Mouse (Mus musculus) liver, embryonic 14.5 days (tissue): ENCODE data around the gene Ttf2. TPM values are rescaled to one million over a fixed set of nuclear protein-coding genes. Genes with fewer than 3 reads are reported as not detected.
A peak's percentile ranks its signal among the peaks of the same experiment; 100 is the strongest.

Experiments used
- ATAC-seq: fragments of 200-750 bp; cut with Nextera tagmentation; 2 replicates; pipeline ENCODE4 v1.8.0; 2017; ENCODE audit warnings: moderate number of reproducible peaks, mild to moderate bottlenecking, moderate library complexity; ENCODE audit not compliant: insufficient read depth
- DNase-seq, 3 experiments: peaks; one replicate each; pipeline ENCODE4 v3.0.0-alpha.2; 2012 to 2013; ENCODE audit warnings: low read depth in 3 of 3, low spot score in 3 of 3
- H3K27ac ChIP-seq: fragments of 300-500 bp; sonication (generic); 2 replicates; pipeline ENCODE4 v1.5.1; 2014; ENCODE audit warnings: moderate library complexity, mild to moderate bottlenecking, control low read depth, inconsistent platforms
- H3K27me3 ChIP-seq: fragments of 300-500 bp; sonication (generic); 2 replicates; pipeline ENCODE4 v1.6.1; 2014; ENCODE audit warnings: mild to moderate bottlenecking, low read length, moderate library complexity; ENCODE audit not compliant: control insufficient read depth, insufficient read depth
- H3K36me3 ChIP-seq: fragments of 300-500 bp; sonication (generic); replicated peaks from 2 replicates; pipeline ENCODE4 v1.6.1; 2014; ENCODE audit warnings: low read depth; ENCODE audit not compliant: control insufficient read depth, insufficient read depth
- H3K4me1 ChIP-seq, 2 experiments: fragments of 200-500 bp in 1 of 2; fragments of 300-500 bp in 1 of 2; sonication (generic) in 1 of 2; replicated peaks; 2 replicates each; pipeline ENCODE4 v1.6.1; 2012 to 2014; ENCODE audit warnings: antibody characterized with exemption in 1 of 2, inconsistent platforms in 1 of 2, low read length in 1 of 2; ENCODE audit not compliant: control insufficient read depth in 2 of 2, insufficient read depth in 2 of 2
- H3K4me2 ChIP-seq: fragments of 300-500 bp; sonication (generic); 2 replicates; pipeline ENCODE4 v1.6.1; 2014; ENCODE audit warnings: low read depth, mild to moderate bottlenecking, control low read depth, moderate library complexity
- H3K4me3 ChIP-seq, 2 experiments: fragments of 200-500 bp in 1 of 2; fragments of 300-500 bp in 1 of 2; sonication (generic) in 1 of 2; 2 replicates each; pipeline ENCODE4 v1.5.1; 2012 to 2014; ENCODE audit warnings: low read depth in 2 of 2, low read length in 2 of 2, mild to moderate bottlenecking in 2 of 2, control low read depth in 1 of 2, inconsistent platforms in 1 of 2, moderate library complexity in 1 of 2; ENCODE audit not compliant: insufficient read depth in 1 of 2
- H3K9ac ChIP-seq: fragments of 300-500 bp; sonication (generic); replicated peaks from 2 replicates; pipeline ENCODE4 v1.6.1; 2014; ENCODE audit warnings: mild to moderate bottlenecking, control low read depth, moderate library complexity
- H3K9me3 ChIP-seq: fragments of 300-500 bp; sonication (generic); 2 replicates; pipeline ENCODE4 v1.6.1; 2016; ENCODE audit warnings: low read length, mixed read lengths; ENCODE audit not compliant: control insufficient read depth
- CTCF ChIP-seq: IDR thresholded peaks from 2 replicates; pipeline ENCODE4 v1.5.1; 2016; ENCODE audit warnings: antibody characterized with exemption, low read depth, control low read depth
- EP300 ChIP-seq: IDR thresholded peaks from 2 replicates; pipeline ENCODE4 v1.6.1; 2016; ENCODE audit warnings: antibody characterized with exemption, low read depth
- WGBS: fragments of 180-500 bp; shearing (Covaris S2); extraction: QIAGEN DNeasy Blood & Tissue Kit; methylation state at CpG from one replicate; pipeline ENCODE4 v1.1.7; 2014; ENCODE audit not compliant: insufficient replicate concordance; 5-methylcytosine and 5-hydroxymethylcytosine counted together
- polyA plus RNA-seq, 2 experiments: library from polyadenylated mRNA; depleted of rRNA in 1 of 2; stranded (reverse) in 1 of 2; unstranded in 1 of 2; fragments of >200 nt; fragmentation: Nextera tagmentation in 1 of 2; extraction: Ambion mirVana in 1 of 2; gene quantifications; 2 replicates each; pipeline versions ENCODE4 v1.2.1 to v1.2.3; 2012 to 2014

Ttf2 gene
- polyA plus RNA-seq, 2 experiments: 6.8 TPM

DNA sequence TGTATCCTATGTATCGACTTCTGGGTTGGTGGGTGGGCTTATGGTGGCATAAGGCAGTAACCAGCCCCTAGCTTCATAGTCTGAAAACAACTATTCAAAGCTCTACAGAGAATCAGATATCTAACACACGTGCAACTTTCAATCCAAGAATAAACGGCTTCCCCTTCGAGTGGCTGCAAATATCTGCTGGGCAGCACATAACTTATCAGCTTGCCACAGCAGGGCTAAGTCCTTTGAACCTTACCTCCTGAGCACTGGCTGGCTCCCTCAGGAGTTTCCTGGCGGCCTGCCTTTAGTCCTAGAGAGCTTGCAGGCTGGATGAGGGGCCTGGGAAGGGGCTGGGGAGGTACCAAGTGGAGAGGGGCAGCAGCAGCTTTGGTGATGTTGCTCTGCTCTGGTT is 8.5 kb downstream of the Ttf2 start:
- 39% methylated on average over 5 of the region's 5 CpGs for WGBS
- Histone ChIP-seq H3K9me3 (no peaks in the 10 kb centered on the region), H3K4me3 (no peak overlapping the region), H3K9ac (no peak overlapping the region), H3K27me3 (no peaks in the 10 kb centered on the region), H3K4me2 (no peak overlapping the region), H3K4me1 (no peaks in the 10 kb centered on the region), H3K36me3 (peaks cover 58% of the 10 kb centered on the region), H3K27ac (no peak overlapping the region)
- TF ChIP-seq CTCF (no peak), EP300 (0 out of 2 replicates have a peak, but pooled peaks have one; percentile 12)
- 0 out of 2 replicates have a peak, but pooled peaks have one; percentile 31 for ATAC-seq
- no peak for DNase-seq

DNA sequence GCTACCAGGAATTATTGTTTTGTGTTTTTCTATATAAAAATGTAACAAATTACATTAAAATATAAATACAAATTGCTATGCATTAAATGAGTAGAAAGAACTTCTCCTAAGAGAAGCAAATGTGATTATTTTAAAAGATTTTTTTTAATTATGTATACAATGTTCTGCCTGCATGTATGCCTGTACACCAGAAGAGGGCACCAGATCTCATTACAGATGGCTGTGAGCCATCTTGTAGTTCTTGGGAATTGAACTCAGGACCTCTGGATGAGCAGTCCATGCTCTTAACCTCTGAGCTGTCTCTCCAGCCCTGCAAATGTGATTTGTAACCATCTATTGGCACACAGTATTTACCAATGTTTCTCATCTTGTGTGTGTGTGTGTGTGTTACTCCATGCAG is 14.8 kb downstream of the Ttf2 start:
- H3K27ac ChIP-seq: no peak overlapping the region
- no peaks in the 10 kb centered on the region for H3K4me1 ChIP-seq
- no peak for DNase-seq
- no peaks in the 10 kb centered on the region for H3K27me3 ChIP-seq
- H3K9ac ChIP-seq: no peak overlapping the region
- ATAC-seq: no peak
- no peak overlapping the region for H3K4me3 ChIP-seq
- peak; percentile 39 for TF ChIP-seq CTCF
- no peak for TF ChIP-seq EP300
- no peak overlapping the region for H3K4me2 ChIP-seq
- H3K36me3 ChIP-seq: peaks cover 71% of the 10 kb centered on the region
- H3K9me3 ChIP-seq: no peaks in the 10 kb centered on the region

DNA sequence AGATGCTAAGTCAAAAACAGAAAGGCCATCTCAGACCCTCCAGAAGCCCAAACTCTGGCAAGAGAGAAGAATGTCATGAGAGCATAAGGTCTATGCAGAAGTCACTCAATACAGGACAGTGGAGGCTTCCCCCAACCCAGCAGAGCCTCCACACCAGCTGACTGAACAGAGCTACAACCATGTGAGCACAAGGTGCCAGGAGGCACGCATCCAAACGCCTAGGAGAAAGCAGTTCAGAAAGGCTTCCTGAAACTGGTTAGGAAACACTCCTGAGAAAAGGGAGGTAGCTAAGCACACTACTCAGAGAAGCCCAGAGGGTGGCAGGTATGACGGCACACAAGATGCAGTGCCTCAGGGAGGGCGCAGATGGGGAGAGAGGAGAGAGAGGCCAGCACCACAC is 17.9 kb downstream of the Ttf2 start:
- no peaks in the 10 kb centered on the region for H3K4me1 ChIP-seq
- H3K9me3 ChIP-seq: no peaks in the 10 kb centered on the region
- H3K4me2 ChIP-seq: no peak overlapping the region
- H3K27ac ChIP-seq: no peak overlapping the region
- H3K36me3 ChIP-seq: peaks cover 68% of the 10 kb centered on the region
- H3K4me3 ChIP-seq: no peak overlapping the region
- DNase-seq (no peak), ATAC-seq (no peak)
- H3K27me3 ChIP-seq: no peaks in the 10 kb centered on the region
- H3K9ac ChIP-seq: no peak overlapping the region
- WGBS: 79% methylated on average over 4 of the region's 4 CpGs
- TF ChIP-seq EP300 (no peak), CTCF (no peak)

DNA sequence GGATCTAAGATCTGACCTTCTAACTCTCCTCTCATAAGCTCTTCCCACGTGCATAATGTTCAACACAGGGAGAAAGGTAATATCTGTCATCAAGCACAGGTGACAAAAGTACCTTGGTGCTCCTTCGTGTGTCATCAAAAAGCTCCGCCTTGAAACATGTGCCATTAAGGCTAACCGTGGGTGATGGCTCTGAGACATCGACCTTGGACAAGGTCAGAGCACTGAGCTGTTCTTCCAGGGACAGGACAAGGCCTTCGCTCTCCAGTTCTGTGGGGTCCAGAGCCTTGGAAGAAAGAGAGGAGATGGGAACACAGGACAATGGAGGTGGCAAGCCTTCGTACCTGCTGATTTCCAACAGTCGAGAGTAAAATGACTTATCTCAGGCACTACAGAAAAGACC is 22.2 kb downstream of the Ttf2 start:
- Histone ChIP-seq H3K4me1 (no peaks in the 10 kb centered on the region), H3K4me2 (no peak overlapping the region), H3K4me3 (no peak overlapping the region), H3K27ac (no peak overlapping the region), H3K9me3 (no peaks in the 10 kb centered on the region), H3K27me3 (no peaks in the 10 kb centered on the region), H3K9ac (no peak overlapping the region), H3K36me3 (peaks cover 60% of the 10 kb centered on the region)
- WGBS: 82% methylated on average over 8 of the region's 8 CpGs
- DNase-seq (no peak), ATAC-seq (no peak)
- no peak for TF ChIP-seq EP300
- TF ChIP-seq CTCF: no peak

DNA sequence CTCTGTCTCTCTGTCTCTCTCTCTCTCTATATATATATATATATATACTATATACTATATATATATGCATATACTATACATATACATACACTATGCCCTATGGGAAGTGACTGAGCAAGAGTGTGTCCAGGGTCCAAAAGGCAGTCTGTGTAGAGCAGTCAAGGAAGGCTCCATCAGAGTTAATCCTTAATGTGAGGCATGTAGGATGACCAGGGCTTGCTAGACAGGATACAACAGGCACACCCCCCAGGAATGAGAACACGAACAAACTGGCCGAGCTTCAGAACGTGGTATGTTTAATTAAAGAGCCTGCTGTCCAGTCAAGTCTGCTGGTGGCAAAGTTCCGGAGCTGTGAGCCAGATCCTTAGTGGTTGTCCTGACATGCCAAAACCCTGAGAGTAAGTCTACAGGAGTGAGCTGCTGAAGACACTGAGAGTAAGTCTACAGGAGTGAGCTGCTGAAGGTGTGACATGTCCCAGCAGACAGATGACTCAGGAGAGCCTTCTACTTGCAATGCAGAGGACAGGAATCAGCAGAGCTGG is 28.9 kb downstream of the Ttf2 start:
- Histone ChIP-seq H3K27ac (no peak overlapping the region), H3K4me3 (no peak overlapping the region), H3K9ac (no peak overlapping the region), H3K9me3 (no peaks in the 10 kb centered on the region), H3K4me2 (no peak overlapping the region), H3K27me3 (no peaks in the 10 kb centered on the region), H3K4me1 (no peaks in the 10 kb centered on the region), H3K36me3 (peaks cover 35% of the 10 kb centered on the region)
- no peak for DNase-seq
- no peak for ATAC-seq
- no peak for TF ChIP-seq EP300
- no peak for TF ChIP-seq CTCF
- WGBS: 83% methylated on average over 4 of the region's 4 CpGs
